Mouse (Mus musculus): ENCODE measurements around the gene Mbd3.

- no peak for TF ChIP-seq CTCF (IDR thresholded peaks at IDR 0.05; ENCODE audit: extremely low read depth, insufficient read depth, low read length)
- TF ChIP-seq POLR2A (IDR thresholded peaks at IDR 0.05; ENCODE audit: extremely low read depth, insufficient read depth, low read length), result no peak
Observed at GRCm38 (mm10) chr10:80423562-80423961, 24.2 kb upstream of the Mbd3 start.
